Mouse (Mus musculus) MEL (cell line): ENCODE measurements at regions not wholly inside any gene's neighbourhood (a gene's known extent, or its start where the extent isn't known, plus 50 kb on each side); places are given as distances from the start of the nearest gene placed in this dataset.

Source experiments
- DNase-seq: peaks from one replicate; pipeline ENCODE4 v3.0.0; 2011; ENCODE audit warnings: low read depth, low spot score
- H3K27ac ChIP-seq: 2 replicates; pipeline ENCODE4 v1.5.1; 2012; ENCODE audit warnings: low read depth, mild to moderate bottlenecking, control low read depth, low read length, moderate library complexity; ENCODE audit not compliant: control insufficient read depth
- H3K27me3 ChIP-seq, 2 experiments: fragments of 150-350 bp in 1 of 2; sonication (generic) in 1 of 2; 2 replicates each; pipeline ENCODE4 v1.6.1; 2012; ENCODE audit warnings: low read length in 2 of 2, mild to moderate bottlenecking in 2 of 2, improper control_type of control experiment in 1 of 2, moderate library complexity in 1 of 2; ENCODE audit not compliant: insufficient read depth in 2 of 2, control insufficient read depth in 1 of 2
- H3K36me3 ChIP-seq, 2 experiments: 2 replicates each; pipeline ENCODE4 v1.6.1; 2012 to 2014; ENCODE audit warnings: low read length in 2 of 2, improper control_type of control experiment in 1 of 2, inconsistent platforms in 1 of 2, mild to moderate bottlenecking in 1 of 2; ENCODE audit not compliant: insufficient read depth in 2 of 2, control insufficient read depth in 1 of 2
- H3K4me1 ChIP-seq, 2 experiments: fragments of 150-350 bp in 1 of 2; sonication (generic) in 1 of 2; 2 replicates each; pipeline ENCODE4 v1.6.1; 2012; ENCODE audit warnings: low read length in 2 of 2, improper control_type of control experiment in 1 of 2, mild to moderate bottlenecking in 1 of 2; ENCODE audit not compliant: insufficient read depth in 2 of 2, control insufficient read depth in 1 of 2
- H3K4me3 ChIP-seq, 2 experiments: fragments of 150-350 bp in 1 of 2; sonication (generic) in 1 of 2; 2 replicates each; pipeline ENCODE4 v1.5.1; 2012; ENCODE audit warnings: low read depth in 2 of 2, low read length in 2 of 2, mild to moderate bottlenecking in 2 of 2, moderate library complexity in 2 of 2, control low read depth in 1 of 2, improper control_type of control experiment in 1 of 2; ENCODE audit not compliant: control insufficient read depth in 1 of 2, insufficient read depth in 1 of 2
- H3K79me2 ChIP-seq: 2 replicates; pipeline ENCODE4 v1.6.1; 2012; ENCODE audit warnings: mild to moderate bottlenecking, low read length, moderate library complexity; ENCODE audit not compliant: control insufficient read depth, poor library complexity, insufficient read depth
- H3K9ac ChIP-seq: 2 replicates; pipeline ENCODE4 v1.6.1; 2012; ENCODE audit warnings: low read depth, mild to moderate bottlenecking, control low read depth, low read length, moderate library complexity; ENCODE audit not compliant: control insufficient read depth, poor library complexity, severe bottlenecking
- H3K9me3 ChIP-seq: fragments of 150-350 bp; sonication (generic); replicated peaks from 2 replicates; pipeline ENCODE4 v1.6.1; 2012; ENCODE audit warnings: mild to moderate bottlenecking, low read length, improper control_type of control experiment, moderate library complexity; ENCODE audit not compliant: insufficient read depth
- CHD2 ChIP-seq: IDR thresholded peaks from 2 replicates; pipeline ENCODE4 v1.6.1; 2011; ENCODE audit warnings: low read length, improper control_type of control experiment
- CTCF ChIP-seq, 3 experiments: IDR thresholded peaks in 2 of 3; conservative IDR thresholded peaks in 1 of 3; 2 replicates each; pipeline ENCODE4 v1.5.1; 2011 to 2012; ENCODE audit warnings: low read length in 3 of 3, low read depth in 2 of 3, mild to moderate bottlenecking in 2 of 3, improper control_type of control experiment in 1 of 3, inconsistent platforms in 1 of 3, mixed read lengths in 1 of 3, moderate library complexity in 1 of 3; ENCODE audit not compliant: control insufficient read depth in 1 of 3, insufficient read depth in 1 of 3, poor library complexity in 1 of 3, severe bottlenecking in 1 of 3
- ETS1 ChIP-seq: IDR thresholded peaks from 2 replicates; pipeline ENCODE4 v1.6.1; 2012; ENCODE audit warnings: low read depth, mild to moderate bottlenecking, inconsistent platforms, low read length, improper control_type of control experiment, moderate library complexity
- GABPA ChIP-seq: IDR thresholded peaks from 2 replicates; pipeline ENCODE4 v1.6.1; 2012; ENCODE audit warnings: low read depth, mild to moderate bottlenecking, inconsistent platforms, low read length, improper control_type of control experiment, moderate library complexity
- GATA1 ChIP-seq: IDR thresholded peaks from 2 replicates; pipeline ENCODE4 v1.6.1; 2011; ENCODE audit warnings: low read depth, low read length, improper control_type of control experiment
- JUND ChIP-seq: IDR thresholded peaks from 2 replicates; pipeline ENCODE4 v1.6.1; 2011; ENCODE audit warnings: low read depth, mild to moderate bottlenecking, improper control_type of control experiment, low read length
- KAT2A ChIP-seq: conservative IDR thresholded peaks from 2 replicates; pipeline ENCODE4 v1.6.1; 2012; ENCODE audit warnings: low read depth, low read length, improper control_type of control experiment, inconsistent platforms
- MAZ ChIP-seq: IDR thresholded peaks from 2 replicates; pipeline ENCODE4 v1.6.1; 2012; ENCODE audit warnings: low read depth, mild to moderate bottlenecking, inconsistent platforms, low read length, improper control_type of control experiment
- MEF2A ChIP-seq: IDR thresholded peaks from 2 replicates; pipeline ENCODE4 v1.6.1; 2014; ENCODE audit warnings: low read depth, mild to moderate bottlenecking, inconsistent platforms, low read length, improper control_type of control experiment; ENCODE audit not compliant: poor library complexity, insufficient replicate concordance, severe bottlenecking; ENCODE audit errors: extremely low read depth
- MXI1 ChIP-seq: IDR thresholded peaks from 2 replicates; pipeline ENCODE4 v1.6.1; 2011; ENCODE audit warnings: mild to moderate bottlenecking, low read depth, low read length, improper control_type of control experiment
- MYB ChIP-seq: IDR thresholded peaks from 2 replicates; pipeline ENCODE4 v1.6.1; 2011; ENCODE audit warnings: mild to moderate bottlenecking, low read depth, low read length, improper control_type of control experiment
- RAD21 ChIP-seq: IDR thresholded peaks from 2 replicates; pipeline ENCODE4 v1.6.1; 2011; ENCODE audit warnings: mild to moderate bottlenecking, low read depth, low read length, improper control_type of control experiment
- RCOR1 ChIP-seq: IDR thresholded peaks from 2 replicates; pipeline ENCODE4 v1.6.1; 2012; ENCODE audit warnings: low read depth, mild to moderate bottlenecking, inconsistent platforms, low read length, improper control_type of control experiment
- SMC3 ChIP-seq: IDR thresholded peaks from 2 replicates; pipeline ENCODE4 v1.6.1; 2011; ENCODE audit warnings: low read depth, low read length, improper control_type of control experiment
- TAL1 ChIP-seq: IDR thresholded peaks from 2 replicates; pipeline ENCODE4 v1.6.1; 2012; ENCODE audit warnings: mild to moderate bottlenecking, inconsistent platforms, low read length, moderate library complexity, mixed read lengths
- TCF12 ChIP-seq: IDR thresholded peaks from 2 replicates; pipeline ENCODE4 v1.6.1; 2014; ENCODE audit warnings: low read depth, mild to moderate bottlenecking, inconsistent platforms, low read length, improper control_type of control experiment, moderate library complexity
- UBTF ChIP-seq: IDR thresholded peaks from 2 replicates; pipeline ENCODE4 v1.6.1; 2012; ENCODE audit warnings: low read depth, mild to moderate bottlenecking, inconsistent platforms, low read length, improper control_type of control experiment, moderate library complexity, borderline replicate concordance; ENCODE audit not compliant: insufficient read depth
- ZMIZ1 ChIP-seq: IDR thresholded peaks from 2 replicates; pipeline ENCODE4 v1.6.1; 2012; ENCODE audit warnings: low read depth, mild to moderate bottlenecking, inconsistent platforms, low read length, improper control_type of control experiment, moderate library complexity
- ZNF384 ChIP-seq: IDR thresholded peaks from 2 replicates; pipeline ENCODE4 v1.6.1; 2012; ENCODE audit warnings: low read depth, mild to moderate bottlenecking, inconsistent platforms, low read length, improper control_type of control experiment

DNA sequence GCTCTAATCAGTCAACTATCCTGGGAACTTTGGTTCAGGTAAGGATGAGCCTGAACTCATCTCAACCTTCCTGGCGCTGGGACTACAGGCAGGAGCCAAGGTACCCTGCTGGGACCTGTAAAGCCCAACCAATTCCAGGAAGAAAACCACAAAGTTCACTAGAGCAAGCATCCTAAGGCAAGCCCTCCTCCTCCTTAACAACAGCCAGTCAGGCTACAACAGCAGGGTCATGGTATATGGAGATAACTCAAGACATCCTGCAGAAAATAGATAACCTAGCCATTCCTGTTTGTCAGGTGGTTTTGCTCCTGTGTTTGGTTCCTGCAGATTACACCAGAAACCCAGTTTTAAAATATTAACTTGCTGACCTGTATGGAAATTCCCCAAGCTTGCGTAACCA, 128.4 kb downstream of the Matn1 start:
- Histone ChIP-seq H3K36me3 (no peaks in the 10 kb centered on the region), H3K9me3 (no peaks in the 10 kb centered on the region), H3K27me3 (no peaks in the 10 kb centered on the region), H3K4me3 (no peak overlapping the region), H3K79me2 (no peaks in the 10 kb centered on the region), H3K9ac (no peak overlapping the region), H3K27ac (no peak overlapping the region), H3K4me1 (no peaks in the 10 kb centered on the region)
- no peak for DNase-seq
- TF ChIP-seq MXI1 (no peak), SMC3 (no peak), GATA1 (no peak), MEF2A (no peak), GABPA (no peak), UBTF (no peak), MAZ (no peak), ZMIZ1 (no peak), MYB (no peak), ETS1 (no peak), JUND (no peak), TAL1 (no peak), RCOR1 (no peak), KAT2A (no peak), CTCF (IDR thresholded peaks at IDR 0.05 in 2 of 3, conservative IDR thresholded peaks at IDR 0.05 in 1 of 3; ENCODE audit: control insufficient read depth in 1 of 3, insufficient read depth in 1 of 3, low read depth in 2 of 3, low read length in 3 of 3, poor library complexity in 1 of 3, severe bottlenecking in 1 of 3) (no peak), ZNF384 (no peak), TCF12 (no peak)

DNA sequence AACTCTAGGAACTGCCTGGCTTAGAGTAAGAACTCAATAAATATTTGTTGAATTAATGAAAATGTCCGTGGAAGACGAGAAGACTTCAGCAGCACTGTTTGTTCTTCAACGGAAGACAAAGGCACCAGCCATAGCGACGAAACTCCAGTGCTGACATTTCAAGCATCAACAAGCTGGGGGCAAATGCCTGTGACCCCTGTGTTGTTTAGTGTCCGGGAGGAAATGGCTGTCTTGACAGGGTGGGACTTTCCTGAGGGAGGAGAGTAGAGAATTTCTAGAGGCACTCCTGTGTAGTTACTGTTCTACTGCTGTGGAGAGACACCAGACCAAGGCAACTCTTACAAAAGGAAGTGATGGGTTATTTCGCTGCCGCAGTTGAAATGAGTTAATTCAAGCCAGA, 129.2 kb downstream of the Matn1 start:
- no peak for DNase-seq
- no peaks in the 10 kb centered on the region for H3K9me3 ChIP-seq

More for the DNA sequence above, 129.2 kb downstream of the Matn1 start:
- Histone ChIP-seq H3K4me3 (no peak overlapping the region), H3K4me1 (no peaks in the 10 kb centered on the region), H3K79me2 (no peaks in the 10 kb centered on the region), H3K9ac (no peak overlapping the region), H3K27me3 (no peaks in the 10 kb centered on the region), H3K36me3 (no peaks in the 10 kb centered on the region), H3K27ac (no peak overlapping the region)
- no peak for TF ChIP-seq SMC3
- no peak for TF ChIP-seq RAD21
- TF ChIP-seq RCOR1, result no peak
- no peak for TF ChIP-seq KAT2A
- no peak for TF ChIP-seq CHD2
